Mouse (Mus musculus) forebrain, embryonic 11.5 days (tissue): Measurements from ENCODE around the gene Syt5. TPM values are rescaled to one million over a fixed set of nuclear protein-coding genes. Genes with fewer than 3 reads are reported as not detected.

Experiments
- ATAC-seq: fragments of 200-750 bp; cut with Nextera tagmentation; replicated peaks from 2 replicates; pipeline ENCODE4 v1.8.0; 2017; ENCODE audit warnings: moderate TSS enrichment; ENCODE audit not compliant: low FRiP score
- DNase-seq: peaks from one replicate; pipeline ENCODE4 v3.0.0-alpha.2; 2017; ENCODE audit warnings: low spot score
- H3K27ac ChIP-seq: fragments of 300-500 bp; sonication (generic); 2 replicates; pipeline ENCODE4 v1.5.1; 2014; ENCODE audit warnings: low read depth, low read length
- H3K27me3 ChIP-seq: fragments of 300-500 bp; sonication (generic); 2 replicates; pipeline ENCODE4 v1.6.1; 2014; ENCODE audit warnings: mild to moderate bottlenecking, low read length, mixed read lengths; ENCODE audit not compliant: control insufficient read depth, insufficient read depth
- H3K36me3 ChIP-seq: fragments of 300-500 bp; sonication (generic); 2 replicates; pipeline ENCODE4 v1.6.1; 2014; ENCODE audit warnings: mild to moderate bottlenecking, low read length, moderate library complexity, mixed read lengths; ENCODE audit not compliant: control insufficient read depth, insufficient read depth
- H3K4me1 ChIP-seq: fragments of 300-500 bp; sonication (generic); replicated peaks from 2 replicates; pipeline ENCODE4 v1.6.1; 2014; ENCODE audit warnings: low read length, mixed read lengths; ENCODE audit not compliant: control insufficient read depth, insufficient read depth
- H3K4me2 ChIP-seq: fragments of 300-500 bp; sonication (generic); 2 replicates; pipeline ENCODE4 v1.6.1; 2014; ENCODE audit warnings: low read depth, mild to moderate bottlenecking, low read length, moderate library complexity, mixed read lengths; ENCODE audit not compliant: severe bottlenecking
- H3K4me3 ChIP-seq: fragments of 300-500 bp; sonication (generic); 2 replicates; pipeline ENCODE4 v1.5.1; 2014; ENCODE audit warnings: low read depth, low read length
- H3K9ac ChIP-seq: fragments of 300-500 bp; sonication (generic); 2 replicates; pipeline ENCODE4 v1.6.1; 2014; ENCODE audit warnings: low read length
- H3K9me3 ChIP-seq: fragments of 300-500 bp; sonication (generic); 2 replicates; pipeline ENCODE4 v1.6.1; 2016; ENCODE audit warnings: low read length, mixed read lengths; ENCODE audit not compliant: control insufficient read depth
- WGBS: fragments of 180-500 bp; shearing (Covaris S2); extraction: QIAGEN DNeasy Blood & Tissue Kit; methylation state at CpG from one replicate; pipeline ENCODE4 v1.1.7; 2014; 5-methylcytosine and 5-hydroxymethylcytosine counted together
- polyA plus RNA-seq: library from polyadenylated mRNA; unstranded; fragments of >200 nt; fragmentation: Nextera tagmentation; extraction: Ambion mirVana; gene quantifications from 2 replicates; pipeline ENCODE4 v1.2.1, GENCODE M21; 2014

The Syt5 gene
- polyA plus RNA-seq, 1 experiment from 2014 or later, result 13.5 TPM

- Histone ChIP-seq H3K4me2 (no peak overlapping the region), H3K9ac (no peak overlapping the region), H3K27ac (no peak overlapping the region), H3K4me1 (peaks cover 7% of the 10 kb centered on the region), H3K36me3 (no peaks in the 10 kb centered on the region), H3K9me3 (no peaks in the 10 kb centered on the region), H3K4me3 (no peak overlapping the region), H3K27me3 (no peaks in the 10 kb centered on the region)
- DNase-seq, result no peak
- ATAC-seq, result no peak
- 49% methylated on average over 6 of the region's 6 CpGs for WGBS
Observed at GRCm38 (mm10) chr7:4515853-4516252, 31.5 kb downstream of the Syt5 start.

GRCm38 (mm10) chr7:4513829-4514712 lies 33.3 kb downstream of the Syt5 start:
- Histone ChIP-seq H3K9ac (0 out of 2 replicates have a peak overlapping the region, but pooled peaks have one; percentile 24), H3K4me1 (peaks cover 7% of the 10 kb centered on the region), H3K4me3 (no peak overlapping the region), H3K36me3 (no peaks in the 10 kb centered on the region), H3K27ac (no peak overlapping the region), H3K9me3 (no peaks in the 10 kb centered on the region), H3K4me2 (no peak overlapping the region), H3K27me3 (no peaks in the 10 kb centered on the region)
- ATAC-seq, result no peak
- 53% methylated on average over 6 of the region's 6 CpGs for WGBS
- no peak for DNase-seq

DNA sequence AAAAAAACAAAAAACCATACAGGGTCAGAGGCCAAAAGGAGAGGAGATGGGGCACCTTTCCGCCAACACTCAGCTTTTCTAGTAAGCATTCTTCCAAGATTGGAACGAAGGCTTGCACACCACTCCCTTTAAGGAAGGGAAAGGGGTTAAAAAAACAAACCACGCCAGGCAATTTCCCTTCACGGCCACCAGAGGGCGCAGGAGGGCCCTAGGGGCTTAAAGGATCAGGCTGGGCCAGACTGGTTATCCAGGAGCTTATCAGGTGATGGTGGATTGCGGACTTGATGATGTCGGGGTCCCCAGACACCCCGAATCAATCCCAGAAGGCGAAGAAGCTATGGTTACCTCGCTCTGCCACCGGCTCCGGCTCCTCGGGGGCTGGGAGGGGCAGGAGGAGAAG lies 34.1 kb downstream of the Syt5 start:
- H3K27me3 ChIP-seq, result no peaks in the 10 kb centered on the region
- no peak overlapping the region for H3K9ac ChIP-seq
- DNase-seq (peak; percentile 68), ATAC-seq (no peak)
- H3K27ac ChIP-seq, result no peak overlapping the region
- H3K4me3 ChIP-seq, result no peak overlapping the region
- H3K4me2 ChIP-seq, result no peak overlapping the region
- H3K9me3 ChIP-seq, result no peaks in the 10 kb centered on the region
- no peaks in the 10 kb centered on the region for H3K36me3 ChIP-seq
- WGBS, result 26% methylated on average over 13 of the region's 13 CpGs
- peaks cover 7% of the 10 kb centered on the region for H3K4me1 ChIP-seq

DNA sequence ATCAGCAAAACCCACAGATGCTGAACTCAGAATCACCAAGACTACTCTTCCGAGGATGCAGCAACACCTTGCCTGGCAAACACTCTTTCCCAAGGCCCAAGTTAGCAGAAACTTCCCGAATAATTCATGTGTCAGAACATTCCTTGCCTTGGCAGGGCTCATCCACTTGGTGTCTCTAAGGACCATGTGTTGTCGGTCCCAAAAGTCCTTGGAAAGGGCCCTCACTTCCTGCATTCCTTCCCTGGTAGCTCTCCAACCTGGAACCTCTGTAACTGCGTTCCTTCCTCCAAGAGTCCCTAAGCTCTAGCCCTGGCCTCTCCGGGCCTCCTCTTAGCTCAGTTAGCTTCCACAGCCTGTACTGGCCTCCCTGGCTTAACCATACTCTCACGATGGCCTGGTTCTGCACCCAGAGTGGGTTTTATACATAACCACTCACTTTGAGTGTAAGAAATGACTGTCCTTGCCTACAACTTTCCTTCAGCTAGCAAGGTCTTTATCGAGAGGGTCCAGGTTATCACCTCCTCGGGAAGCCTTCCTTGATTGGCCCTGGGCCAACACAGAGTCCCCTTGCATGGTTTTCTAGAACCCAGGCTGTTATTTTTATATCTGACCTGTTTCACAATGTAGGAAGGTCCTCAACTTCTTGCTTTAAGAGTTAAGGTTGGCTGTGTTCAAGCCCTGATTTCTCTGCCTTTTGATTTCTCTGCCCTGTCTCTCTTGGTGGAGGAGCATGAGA lies 35.7 kb downstream of the Syt5 start:
- Histone ChIP-seq H3K36me3 (no peaks in the 10 kb centered on the region), H3K4me2 (no peak overlapping the region), H3K9me3 (no peaks in the 10 kb centered on the region), H3K9ac (no peak overlapping the region), H3K27ac (no peak overlapping the region), H3K4me1 (peaks cover 7% of the 10 kb centered on the region), H3K4me3 (no peak overlapping the region), H3K27me3 (no peaks in the 10 kb centered on the region)
- DNase-seq (no peak), ATAC-seq (no peak)
- WGBS, result 81% methylated on average over 8 of the region's 8 CpGs

DNA sequence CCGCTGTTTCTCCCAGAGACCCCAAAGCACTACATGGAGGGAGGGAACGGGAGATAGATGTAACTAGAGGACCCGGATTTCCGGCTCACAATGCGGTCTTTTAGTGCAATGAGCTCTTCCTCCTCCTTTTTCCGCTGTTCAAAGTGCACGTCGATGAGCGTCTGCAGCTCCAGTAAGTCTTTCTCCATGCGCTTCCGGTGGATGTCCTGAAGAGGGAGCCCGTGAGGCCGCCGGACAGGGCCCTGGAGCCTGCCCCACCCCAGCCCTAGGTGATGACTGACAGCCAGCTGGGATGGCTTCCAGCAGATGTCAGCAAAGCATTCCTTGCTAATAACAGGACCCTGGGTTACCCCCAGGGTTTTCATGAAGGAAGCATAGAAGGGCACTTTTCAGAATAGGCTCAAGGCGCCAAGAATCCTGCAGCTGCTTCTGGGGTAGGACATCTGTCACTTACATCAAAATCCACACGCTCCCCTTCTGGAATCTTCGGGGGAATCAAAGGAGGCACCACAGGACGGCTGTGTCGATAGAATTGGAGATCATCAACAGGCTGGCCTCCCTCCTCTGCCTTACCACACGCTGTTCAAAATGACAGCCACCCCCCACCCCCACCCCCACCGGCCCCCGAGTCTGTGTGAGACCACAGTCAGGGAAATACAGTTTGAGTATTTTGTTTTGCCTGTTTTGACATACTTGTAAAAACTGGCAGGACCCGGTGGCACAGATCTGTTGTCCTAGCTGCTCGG lies 37.3 kb downstream of the Syt5 start:
- Histone ChIP-seq H3K27me3 (no peaks in the 10 kb centered on the region), H3K27ac (no peak overlapping the region), H3K9ac (no peak overlapping the region), H3K4me1 (0 out of 2 replicates have a peak, but pooled peaks cover 2% of the 10 kb centered on the region), H3K36me3 (no peaks in the 10 kb centered on the region), H3K9me3 (no peaks in the 10 kb centered on the region), H3K4me3 (no peak overlapping the region), H3K4me2 (0 out of 2 replicates have a peak overlapping the region, but pooled peaks have one; percentile 29)
- WGBS, result 21% methylated on average over 24 of the region's 24 CpGs
- ATAC-seq, result peak; percentile 82
- peak; percentile 89 for DNase-seq

GRCm38 (mm10) chr7:4508739-4509116 lies 38.6 kb downstream of the Syt5 start:
- H3K9ac ChIP-seq, result no peak overlapping the region
- no peak for ATAC-seq
- no peaks in the 10 kb centered on the region for H3K4me1 ChIP-seq
- no peak for DNase-seq
- no peak overlapping the region for H3K4me3 ChIP-seq
- H3K27ac ChIP-seq, result no peak overlapping the region
- 93% methylated on average over 8 of the region's 8 CpGs for WGBS
- no peak overlapping the region for H3K4me2 ChIP-seq
- no peaks in the 10 kb centered on the region for H3K9me3 ChIP-seq
- H3K27me3 ChIP-seq, result no peaks in the 10 kb centered on the region
- H3K36me3 ChIP-seq, result no peaks in the 10 kb centered on the region

DNA sequence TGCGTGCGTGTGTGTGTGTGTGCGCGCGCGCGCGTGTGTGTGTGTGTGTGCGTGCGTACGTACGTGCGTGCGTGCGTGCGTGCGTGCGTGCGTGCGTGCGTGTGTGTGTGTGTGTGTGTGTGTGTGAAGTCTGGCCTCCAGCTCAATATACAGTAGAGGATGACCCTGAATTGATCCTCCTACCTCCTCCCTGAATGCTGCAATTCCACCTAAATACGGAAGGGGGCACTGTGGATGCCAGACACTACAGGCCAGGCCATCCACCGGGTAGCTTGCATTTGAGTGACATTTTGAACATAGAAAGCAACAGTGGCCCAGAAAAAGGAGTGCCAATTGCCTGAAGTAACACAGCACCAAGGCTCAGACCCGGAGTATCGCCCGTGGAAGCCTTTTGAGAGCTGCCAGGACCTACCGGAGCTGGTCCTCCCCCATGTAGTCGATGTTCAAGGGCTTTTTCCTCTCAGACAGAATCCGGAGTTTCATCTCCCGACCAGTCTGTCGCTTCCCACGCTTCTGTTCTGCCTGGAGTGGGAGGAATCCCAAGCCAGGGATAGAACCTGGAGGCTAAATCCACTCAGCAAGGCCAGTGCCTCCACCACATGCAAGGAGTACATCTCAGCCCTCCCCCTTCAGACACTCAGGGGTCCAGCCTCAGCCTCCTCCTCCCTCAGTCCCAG lies 39.1 kb downstream of the Syt5 start:
- DNase-seq (no peak), ATAC-seq (no peak)
- Histone ChIP-seq H3K27ac (no peak overlapping the region), H3K27me3 (no peaks in the 10 kb centered on the region), H3K9ac (no peak overlapping the region), H3K36me3 (no peaks in the 10 kb centered on the region), H3K4me3 (no peak overlapping the region), H3K9me3 (no peaks in the 10 kb centered on the region), H3K4me2 (no peak overlapping the region), H3K4me1 (no peaks in the 10 kb centered on the region)
- 78% methylated on average over 24 of the region's 32 CpGs for WGBS

DNA sequence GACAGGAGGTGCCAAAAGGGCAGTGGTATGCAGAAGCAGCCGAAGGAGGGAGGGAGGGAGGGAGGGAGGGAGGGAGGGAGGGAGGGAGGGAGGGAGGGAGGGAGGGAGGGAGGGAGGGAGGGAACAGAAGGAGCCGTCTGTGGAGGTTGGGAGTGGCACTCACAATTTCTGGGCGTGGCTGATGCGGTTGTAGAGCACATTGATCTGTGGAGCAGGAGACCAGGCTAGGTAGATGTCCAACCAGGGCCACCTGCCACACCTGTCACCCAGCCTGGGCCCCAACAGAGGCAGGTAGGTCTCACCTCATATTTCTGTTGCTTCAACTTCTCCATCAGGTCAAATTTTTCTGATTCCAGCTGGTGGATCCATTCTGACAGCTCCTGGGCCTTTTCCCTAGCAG lies 40.1 kb downstream of the Syt5 start:
- H3K4me2 ChIP-seq, result no peak overlapping the region
- H3K27me3 ChIP-seq, result no peaks in the 10 kb centered on the region
- no peak for ATAC-seq
- H3K9me3 ChIP-seq, result no peaks in the 10 kb centered on the region
- H3K36me3 ChIP-seq, result no peaks in the 10 kb centered on the region
- H3K4me1 ChIP-seq, result no peaks in the 10 kb centered on the region
- no peak overlapping the region for H3K27ac ChIP-seq
- H3K9ac ChIP-seq, result no peak overlapping the region
- DNase-seq, result no peak
- 68% methylated on average over 4 of the region's 4 CpGs for WGBS
- no peak overlapping the region for H3K4me3 ChIP-seq
